Mouse (Mus musculus): ENCODE measurements around the gene Ankrd63. TPM values are rescaled to one million over a fixed set of nuclear protein-coding genes. Genes with fewer than 3 reads are reported as not detected.
"Not testable (repeated sequence)": the region's sequence is repeated elsewhere in the genome, so short reads cannot be mapped to it uniquely, and the experiment has no call there.

Gene Ankrd63
- total RNA-seq, 2 experiments from 2014 or later = 0.09 to 0.15 TPM

- peak; percentile 64 for DNase-seq
Observed at GRCm38 (mm10) chr2:118659998-118660452, 43.7 kb downstream of the Ankrd63 start.

- no peak for DNase-seq
Observed at GRCm38 (mm10) chr2:118659493-118659892, 44.3 kb downstream of the Ankrd63 start.

GRCm38 (mm10) chr2:118659077-118659476 is 44.7 kb downstream of the Ankrd63 start:
- DNase-seq = peak; percentile 53

GRCm38 (mm10) chr2:118658457-118658856 is 45.3 kb downstream of the Ankrd63 start:
- no peak for DNase-seq

- no peak for DNase-seq
Observed at GRCm38 (mm10) chr2:118656688-118657281, 47.0 kb downstream of the Ankrd63 start.

- not testable (repeated sequence) for DNase-seq
Observed at GRCm38 (mm10) chr2:118650697-118651096, 53.1 kb downstream of the Ankrd63 start.

Other genes starting within 250 kb of the Ankrd63 start
- gene Srp14, start 224.3 kb downstream of the Ankrd63 start, total RNA-seq (2021) = 100 to 1,000 TPM; 139 to 146 TPM
- gene Bmf, start 154.3 kb downstream of the Ankrd63 start, total RNA-seq (2021) = 10 to 100 TPM; 18.6 to 23.1 TPM
- gene Bub1b, start 105.8 kb downstream of the Ankrd63 start, total RNA-seq (2021) = 10 to 100 TPM; 21.6 to 27.2 TPM
- gene Pak6, start 40.7 kb downstream of the Ankrd63 start, total RNA-seq (2021) = 10 to 100 TPM in 1 of 2 experiments, 1 to 10 TPM in 1; 8.0 to 13.6 TPM
- gene Plcb2, start 24.5 kb upstream of the Ankrd63 start, total RNA-seq (2021) = 1 to 10 TPM; 1.8 to 3.0 TPM
- gene Inafm2, start 41.8 kb upstream of the Ankrd63 start, total RNA-seq (2021) = 10 to 100 TPM; 27.3 to 27.9 TPM
- 1 to 10 TPM; 3.2 to 5.5 TPM for gene Ccdc9b, start 58.7 kb upstream of the Ankrd63 start, total RNA-seq (2021)
- not detected for gene Phgr1, start 68.8 kb upstream of the Ankrd63 start, total RNA-seq (2021)
- gene Disp2, start 75.8 kb upstream of the Ankrd63 start, total RNA-seq (2021) = 10 to 100 TPM; 22.0 to 26.2 TPM
- 10 to 100 TPM; 18.2 to 19.1 TPM for gene Knstrn, start 110.0 kb upstream of the Ankrd63 start, total RNA-seq (2021)
- 100 to 1,000 TPM; 157 to 177 TPM for gene Ivd, start 158.0 kb upstream of the Ankrd63 start, total RNA-seq (2021)
- gene Bahd1, start 196.4 kb upstream of the Ankrd63 start, total RNA-seq (2021) = 10 to 100 TPM; 30.1 to 37.9 TPM
- gene Chst14, start 222.5 kb upstream of the Ankrd63 start, total RNA-seq (2021) = 10 to 100 TPM; 11.2 to 15.0 TPM